In genomic region chr11:115073002-115073401, GRCm38 (mm10) we compare ENCODE assay signal across 23 mouse cellular contexts. TPM values are rescaled to one million over a fixed set of nuclear protein-coding genes. Genes with fewer than 3 reads are reported as not detected.
"Had no signal": no experiment of that assay in that cellular context is flagged by ENCODE, and none has a peak within 500 bp of the region (broad histone marks: within the 10 kb centered on the region; RNA-seq: fewer than 3 reads in every experiment).

No protein-coding gene starts in this region.

- ATAC-seq: intestine, embryonic 16.5 days had no signal

- H3K9ac ChIP-seq: limb, embryonic 13.5 days; liver, embryonic 13.5 days; lung, embryonic 14.5 days; stomach, embryonic 15.5 days had no signal

- DNase-seq: kidney, adult 18-20 months; kidney, adult 9 months; kidney, postnatal 10 days; kidney, postnatal 4 days; liver, embryonic 13.5 days; lung, embryonic 14.5 days; lung, postnatal 10 days; lung, postnatal 36 days; midbrain, embryonic 14.5 days; right cerebral cortex, postnatal 14 days; spleen, adult 18-20 months; thymus, postnatal 25 days had no signal

- H3K9me3 ChIP-seq: limb, embryonic 10.5 days; limb, embryonic 13.5 days; liver, embryonic 13.5 days; stomach, embryonic 15.5 days had no signal

- H3K27ac ChIP-seq: limb, embryonic 10.5 days; limb, embryonic 13.5 days; liver, embryonic 13.5 days; stomach, embryonic 15.5 days had no signal

- H3K36me3 ChIP-seq: limb, embryonic 10.5 days; limb, embryonic 13.5 days; liver, embryonic 13.5 days; stomach, embryonic 15.5 days had no signal

- H3K4me3 ChIP-seq: limb, embryonic 10.5 days; limb, embryonic 13.5 days; liver, embryonic 13.5 days; stomach, embryonic 15.5 days had no signal

- H3K4me2 ChIP-seq: limb, embryonic 13.5 days; liver, embryonic 13.5 days; lung, embryonic 14.5 days; midbrain, embryonic 11.5 days; stomach, embryonic 15.5 days had no signal

- H3K27me3 ChIP-seq: liver, embryonic 13.5 days; stomach, embryonic 15.5 days had no signal

RNA-seq across cellular contexts. Expression of gene Cd300e, which starts 11.0 kb away (rescaled TPM):
- polyA plus RNA-seq: limb, embryonic 10.5 days; lung, embryonic 14.5 days; midbrain, embryonic 11.5 days; midbrain, embryonic 14.5 days; neural tube, embryonic 11.5 days; neural tube, embryonic 14.5 days had no signal

RNA-seq across cellular contexts. Expression of gene Cd300ld3, which starts 24.8 kb away (rescaled TPM):
- polyA plus RNA-seq: intestine, embryonic 16.5 days; limb, embryonic 10.5 days; limb, embryonic 13.5 days; liver, embryonic 13.5 days; liver, embryonic 16.5 days; lung, embryonic 14.5 days; midbrain, embryonic 11.5 days; midbrain, embryonic 14.5 days; midbrain, postnatal 0 days; neural tube, embryonic 11.5 days; neural tube, embryonic 14.5 days; stomach, embryonic 15.5 days; thymus, postnatal 0 days had no signal

RNA-seq across cellular contexts. Expression of gene Cd300ld5, which starts 35.4 kb away (rescaled TPM):
- polyA plus RNA-seq: intestine, embryonic 16.5 days; limb, embryonic 10.5 days; limb, embryonic 13.5 days; liver, adult 2 months; liver, embryonic 13.5 days; liver, embryonic 16.5 days; lung, embryonic 14.5 days; midbrain, embryonic 11.5 days; midbrain, embryonic 14.5 days; midbrain, postnatal 0 days; neural tube, embryonic 11.5 days; neural tube, embryonic 14.5 days; stomach, embryonic 15.5 days; thymus, postnatal 0 days had no signal

RNA-seq across cellular contexts. Expression of gene Cd300ld4, which starts 46.2 kb away (rescaled TPM):
- polyA plus RNA-seq: intestine, embryonic 16.5 days; limb, embryonic 10.5 days; limb, embryonic 13.5 days; liver, adult 2 months; liver, embryonic 13.5 days; liver, embryonic 16.5 days; lung, embryonic 14.5 days; midbrain, embryonic 11.5 days; midbrain, embryonic 14.5 days; midbrain, postnatal 0 days; neural tube, embryonic 11.5 days; neural tube, embryonic 14.5 days; stomach, embryonic 15.5 days had no signal
